Mouse (Mus musculus): ENCODE data around the gene Per3. TPM values are rescaled to one million over a fixed set of nuclear protein-coding genes. Genes with fewer than 3 reads are reported as not detected.

The Per3 gene
- 3.7 and 4.8 TPM in 2 replicates for total RNA-seq (2017)

DNA sequence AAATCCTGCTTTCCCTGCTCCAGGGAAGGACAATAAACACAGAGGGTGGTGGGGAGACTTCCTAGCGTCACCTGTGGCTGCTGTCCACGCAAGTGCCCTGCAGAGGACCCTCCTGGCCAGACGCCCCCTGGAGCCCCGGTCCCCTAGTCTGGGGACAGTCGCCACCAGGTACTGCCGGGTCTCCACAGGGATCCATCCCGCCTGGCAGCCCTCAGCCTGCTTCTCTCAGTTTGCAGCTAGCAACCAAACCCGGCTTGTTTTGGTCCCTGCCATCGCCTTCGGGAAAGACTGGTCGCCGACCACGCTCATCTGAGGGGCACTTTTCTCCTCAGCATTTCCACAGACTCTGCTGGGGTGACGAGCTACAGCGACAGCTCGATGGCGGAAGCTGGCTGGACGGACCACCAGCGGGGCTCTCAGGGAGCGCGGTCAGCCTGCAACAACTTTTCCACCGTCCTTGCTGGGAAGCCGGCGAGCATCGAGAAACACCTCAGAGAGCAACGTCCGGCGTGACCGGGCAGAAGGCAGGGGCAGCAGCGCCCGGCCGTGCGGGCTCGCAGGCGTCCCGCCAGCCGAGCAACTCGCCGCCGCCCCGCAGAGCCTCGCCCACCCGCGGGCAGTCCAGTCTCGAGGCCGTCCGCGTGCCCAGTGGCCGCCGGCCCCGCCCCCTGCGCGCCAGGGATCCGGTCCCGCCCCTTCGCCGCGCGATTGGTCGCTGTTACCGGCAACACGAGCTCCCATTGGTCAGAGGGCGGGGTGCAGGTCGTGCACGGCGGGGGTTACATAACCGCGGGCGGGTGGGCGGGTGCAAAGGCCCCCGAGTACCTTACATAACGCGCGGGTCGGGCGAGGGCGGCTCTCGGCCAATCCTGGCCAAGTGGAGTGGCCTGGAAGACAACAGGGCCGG lies at the start of gene Per3:
TSS of gene Per3 (minus strand) at position 629 of the 907 bp plus-strand sequence.
- peak; percentile 91 for ATAC-seq (replicated peaks; ENCODE audit: low read depth, poor library complexity, severe bottlenecking)

GRCm38 (mm10) chr4:151089270-151089669 lies 44.8 kb upstream of the Per3 start, which contains the start of gene Gm13090:
Gene Gm13090, plus strand, starts transcription at chr4:151089570.
- no peak for ATAC-seq (replicated peaks; ENCODE audit: low read depth, poor library complexity, severe bottlenecking)

DNA sequence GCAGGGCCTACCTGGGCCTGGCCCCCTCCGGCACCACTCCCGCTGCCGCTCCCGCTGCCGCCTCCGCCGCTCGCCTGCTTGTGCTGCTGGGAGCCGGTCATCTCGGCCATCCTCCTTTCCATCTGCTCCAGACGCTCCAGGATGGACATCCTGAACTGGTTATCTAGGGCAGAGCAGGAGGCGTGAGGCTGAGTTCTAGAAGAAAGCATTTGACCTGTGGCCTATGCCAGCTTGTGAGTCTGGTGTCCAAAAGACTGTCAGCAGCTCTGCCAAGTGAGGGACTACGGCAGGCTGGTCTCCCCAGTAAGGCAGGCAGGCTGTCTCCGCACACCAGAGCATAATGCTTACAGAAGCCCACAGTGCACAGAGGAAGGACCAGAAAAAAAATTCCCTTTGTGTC lies 44.4 kb upstream of the Per3 start:
- ATAC-seq (replicated peaks; ENCODE audit: low read depth, poor library complexity, severe bottlenecking), result no peak

GRCm38 (mm10) chr4:151087358-151087757 lies 42.9 kb upstream of the Per3 start:
- ATAC-seq (replicated peaks; ENCODE audit: low read depth, poor library complexity, severe bottlenecking), result no peak

DNA sequence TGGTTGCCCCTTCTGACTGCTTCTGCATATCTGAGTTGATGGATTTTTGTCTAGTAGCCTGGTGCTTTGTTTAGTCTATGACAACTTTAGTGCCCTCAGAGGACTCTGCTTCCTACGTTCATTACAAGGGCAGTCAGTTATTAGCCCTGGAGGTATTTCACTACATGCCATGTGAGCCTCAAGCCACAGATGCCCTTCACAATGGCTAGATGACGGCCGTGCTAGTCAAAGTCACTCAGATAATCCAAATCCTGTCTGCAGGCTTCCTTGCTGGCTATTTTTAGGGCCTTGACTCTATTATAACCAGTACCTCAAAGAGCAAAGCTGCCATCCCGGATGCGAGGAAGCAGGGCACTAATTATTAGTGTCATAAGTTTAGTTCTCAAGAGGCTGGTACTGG lies 38.6 kb upstream of the Per3 start:
- no peak for ATAC-seq (replicated peaks; ENCODE audit: low read depth, poor library complexity, severe bottlenecking)

DNA sequence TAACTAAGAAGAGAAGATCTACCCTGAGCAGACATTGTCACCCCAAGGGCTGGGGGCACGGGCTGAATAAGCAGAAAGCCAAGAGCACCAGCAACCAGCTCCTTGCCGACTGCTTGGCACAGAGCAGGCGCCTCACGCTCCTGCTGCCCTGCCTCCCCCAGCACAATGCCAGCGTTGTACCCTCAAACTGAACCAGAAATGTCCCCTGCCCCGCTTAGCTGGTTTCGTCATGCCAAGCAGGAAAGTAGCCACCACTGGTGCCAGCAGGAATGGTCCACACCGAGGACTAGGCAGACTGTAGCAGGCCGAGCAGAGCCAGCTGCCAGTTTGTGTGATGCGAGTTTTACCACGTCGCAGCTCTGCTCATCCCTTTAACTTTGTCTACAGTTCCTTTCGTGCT lies 37.5 kb upstream of the Per3 start:
- no peak for ATAC-seq (replicated peaks; ENCODE audit: low read depth, poor library complexity, severe bottlenecking)

DNA sequence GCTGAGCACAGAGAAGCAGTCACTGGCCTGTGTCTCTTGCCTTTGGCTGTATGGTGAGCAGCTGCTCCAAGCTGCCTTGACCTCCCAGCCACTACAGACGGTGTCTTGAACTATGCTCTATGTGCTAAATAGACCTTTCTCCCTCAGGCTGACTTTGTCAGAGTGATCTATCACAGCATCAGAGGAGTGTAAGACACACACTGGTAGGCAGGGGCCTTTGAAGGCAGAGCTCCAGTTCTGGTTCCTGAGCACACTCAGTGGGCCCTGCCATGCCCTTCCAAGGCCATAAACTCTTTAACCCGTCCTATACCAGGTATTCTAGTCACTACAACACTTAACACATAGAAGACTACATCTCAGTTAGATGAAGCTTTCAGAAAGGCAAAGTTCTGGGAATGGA lies 36.9 kb upstream of the Per3 start:
- no peak for ATAC-seq (replicated peaks; ENCODE audit: low read depth, poor library complexity, severe bottlenecking)

DNA sequence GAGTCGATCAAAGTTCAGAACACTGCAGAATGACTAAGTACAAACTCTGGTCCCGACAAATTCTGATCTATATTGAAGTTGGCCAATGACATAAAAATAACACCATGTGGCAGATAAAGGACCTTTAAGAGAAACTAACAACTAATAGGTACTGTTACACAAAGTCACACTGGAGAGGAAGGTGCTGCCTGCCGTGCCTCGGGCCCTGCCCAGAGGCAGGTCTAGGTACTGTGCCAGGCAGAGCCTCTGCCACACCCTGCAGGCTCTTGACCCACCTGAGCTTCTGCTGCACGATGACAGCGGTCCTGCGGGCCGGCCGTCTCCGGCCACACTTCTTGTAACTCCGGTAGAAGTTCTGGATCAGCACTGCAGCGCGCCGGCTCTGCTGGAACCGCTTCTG lies 30.4 kb upstream of the Per3 start:
- ATAC-seq (replicated peaks; ENCODE audit: low read depth, poor library complexity, severe bottlenecking), result no peak

- ATAC-seq (replicated peaks; ENCODE audit: low read depth, poor library complexity, severe bottlenecking), result peak; percentile 66
These were observed 28.8 kb upstream of the Per3 start for GRCm38 (mm10) chr4:151073108-151073744.

- peak; percentile 76 for ATAC-seq (replicated peaks; ENCODE audit: low read depth, poor library complexity, severe bottlenecking)
These were observed 26.5 kb upstream of the Per3 start for GRCm38 (mm10) chr4:151070962-151071361.

- ATAC-seq (replicated peaks; ENCODE audit: low read depth, poor library complexity, severe bottlenecking), result peak; percentile 68
These were observed 24.3 kb upstream of the Per3 start for GRCm38 (mm10) chr4:151068751-151069150.

GRCm38 (mm10) chr4:151059566-151059965 lies 15.1 kb upstream of the Per3 start:
- ATAC-seq (replicated peaks; ENCODE audit: low read depth, poor library complexity, severe bottlenecking), result no peak

DNA sequence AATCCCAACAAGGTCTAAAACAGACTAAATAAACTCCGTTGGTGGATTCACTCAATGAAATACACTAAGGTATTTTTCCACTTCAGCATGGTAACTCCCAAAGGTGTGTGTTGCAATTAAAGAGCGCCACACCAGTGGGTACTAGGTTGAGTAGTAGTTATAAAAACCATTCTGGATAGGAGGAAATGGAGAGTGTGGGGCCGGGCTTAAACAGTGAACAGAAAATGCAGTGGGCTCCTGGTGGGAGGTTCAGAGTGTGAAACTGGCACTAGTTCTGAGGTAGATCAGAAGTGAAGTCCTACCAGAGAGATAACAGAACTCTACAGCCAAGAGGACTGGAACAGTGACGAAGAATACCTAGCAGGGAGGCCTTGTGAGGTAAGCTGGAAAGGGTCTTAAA lies 14.2 kb upstream of the Per3 start:
- no peak for ATAC-seq (replicated peaks; ENCODE audit: low read depth, poor library complexity, severe bottlenecking)

DNA sequence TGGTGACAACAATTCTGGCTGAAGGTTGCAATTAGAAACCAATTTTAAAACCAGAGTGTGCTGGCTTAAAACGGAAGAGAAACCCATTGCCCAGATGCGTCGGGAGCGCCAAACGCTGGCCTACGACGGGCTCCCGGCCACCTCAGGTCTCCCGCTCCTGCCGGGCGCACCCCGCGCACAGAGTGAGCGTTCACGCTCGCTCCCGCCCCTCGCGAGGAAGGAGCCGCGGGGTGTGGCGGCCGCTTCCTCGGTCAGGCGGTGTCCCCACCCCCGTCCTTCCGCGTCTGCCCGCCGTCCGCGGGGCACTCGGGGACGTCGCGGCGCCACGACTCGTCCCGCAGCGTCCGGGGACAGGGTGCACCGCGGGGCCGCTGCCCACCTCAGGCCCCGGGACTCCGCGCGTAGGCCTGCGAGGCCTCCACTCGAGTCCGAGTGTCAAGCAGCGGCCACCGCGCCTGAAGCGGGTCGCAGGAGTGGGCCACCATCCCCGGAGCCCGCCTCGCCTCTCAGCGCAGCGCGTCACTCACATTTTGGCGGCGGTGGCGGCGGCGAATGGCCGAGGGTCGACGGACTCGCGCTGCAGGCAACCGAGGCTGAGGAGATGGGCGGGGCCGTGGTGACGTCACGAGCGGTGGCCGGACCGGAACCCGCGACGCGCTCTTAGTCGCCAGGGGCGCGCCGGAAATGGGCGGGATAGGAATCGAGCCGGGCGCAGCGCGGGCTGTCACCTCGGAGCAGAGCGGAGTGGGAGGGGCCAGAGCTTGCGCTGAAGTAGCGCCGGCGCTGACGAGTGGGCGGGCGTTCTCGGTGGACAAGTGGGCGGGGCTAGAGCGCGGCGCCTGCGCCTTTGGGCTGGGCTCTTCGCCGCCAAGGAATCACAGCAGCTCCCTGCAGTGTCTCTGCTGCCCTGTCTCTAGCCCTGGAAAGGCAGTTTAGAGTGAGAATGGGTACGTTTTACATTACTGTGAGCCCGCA lies 13.2 kb upstream of the Per3 start, which contains the start of gene Vamp3:
TSS of gene Vamp3 (minus strand) at position 617 of the 975 bp plus-strand sequence.
- peak; percentile 97 for ATAC-seq (replicated peaks; ENCODE audit: low read depth, poor library complexity, severe bottlenecking)

DNA sequence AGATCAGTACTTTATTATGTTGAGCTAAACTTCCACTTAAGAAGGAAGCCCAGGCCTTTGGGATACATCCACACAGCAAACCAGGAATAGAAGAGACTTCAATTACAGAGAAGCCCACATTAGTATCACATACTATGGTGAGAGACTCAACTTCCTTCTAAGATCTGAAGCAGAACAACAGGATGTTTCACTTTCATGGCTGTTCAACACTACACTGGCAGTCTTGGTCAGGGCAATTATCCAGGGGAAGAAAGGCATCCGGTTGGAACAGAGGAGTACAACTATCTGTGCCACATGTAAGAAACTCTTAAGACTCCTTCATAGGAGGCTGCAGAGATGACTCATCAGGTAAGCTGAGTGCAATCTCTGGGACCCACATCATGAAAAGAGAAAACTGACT lies 6.7 kb upstream of the Per3 start:
- ATAC-seq (replicated peaks; ENCODE audit: low read depth, poor library complexity, severe bottlenecking), result peak; percentile 45

DNA sequence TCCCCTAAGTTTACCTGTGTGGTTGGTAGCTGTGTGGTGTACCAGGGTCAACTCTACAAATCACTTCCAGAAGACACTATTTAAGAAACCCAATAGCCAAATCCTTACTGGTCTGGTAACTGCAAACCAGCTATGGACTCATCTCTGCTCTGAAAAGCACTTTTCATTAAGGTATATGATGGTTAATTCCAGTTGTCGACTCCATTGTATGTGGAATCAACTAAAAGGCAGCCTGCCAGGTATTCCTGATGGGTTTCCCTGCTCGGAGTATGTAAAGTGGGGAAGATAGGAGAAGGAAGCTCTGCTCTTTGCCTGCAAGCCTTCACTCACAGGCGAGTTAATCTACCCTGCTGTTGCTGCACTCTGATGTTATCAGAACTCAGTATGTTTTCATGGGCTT lies 2.1 kb upstream of the Per3 start:
- ATAC-seq (replicated peaks; ENCODE audit: low read depth, poor library complexity, severe bottlenecking), result no peak

DNA sequence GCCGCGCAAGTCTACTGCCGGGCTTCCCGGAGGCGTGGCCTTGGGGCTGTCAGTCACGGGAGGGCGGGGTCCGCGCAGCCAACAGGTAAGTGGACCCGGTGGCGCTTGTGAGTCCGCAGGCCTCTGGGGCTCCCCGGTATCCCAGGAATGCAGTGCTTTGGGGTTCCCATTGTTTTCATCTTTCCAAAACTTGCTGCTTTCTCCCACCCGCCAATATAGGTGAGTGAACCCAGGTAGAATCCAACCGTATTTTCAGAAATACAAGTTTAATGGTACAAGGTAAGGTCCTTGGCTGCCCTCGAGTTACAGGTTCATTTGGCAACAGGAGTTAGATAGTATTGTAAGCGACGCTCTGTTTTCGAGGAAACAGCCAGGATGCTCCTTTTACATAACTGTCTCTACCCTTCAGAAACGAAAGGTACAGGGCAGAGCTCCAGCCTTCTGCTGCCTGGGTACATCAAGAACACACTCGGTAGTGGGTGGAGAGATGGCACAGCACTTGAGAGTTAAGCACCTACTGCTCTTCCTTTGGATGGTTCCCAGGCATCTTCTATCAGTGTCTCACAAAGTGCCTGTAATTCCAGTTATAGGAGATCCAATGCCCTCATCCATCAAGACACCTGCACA lies 592 bp upstream of the Per3 start:
- no peak; the same call in 1 of the 2 replicates for ATAC-seq (replicated peaks; ENCODE audit: low read depth, poor library complexity, severe bottlenecking)

DNA sequence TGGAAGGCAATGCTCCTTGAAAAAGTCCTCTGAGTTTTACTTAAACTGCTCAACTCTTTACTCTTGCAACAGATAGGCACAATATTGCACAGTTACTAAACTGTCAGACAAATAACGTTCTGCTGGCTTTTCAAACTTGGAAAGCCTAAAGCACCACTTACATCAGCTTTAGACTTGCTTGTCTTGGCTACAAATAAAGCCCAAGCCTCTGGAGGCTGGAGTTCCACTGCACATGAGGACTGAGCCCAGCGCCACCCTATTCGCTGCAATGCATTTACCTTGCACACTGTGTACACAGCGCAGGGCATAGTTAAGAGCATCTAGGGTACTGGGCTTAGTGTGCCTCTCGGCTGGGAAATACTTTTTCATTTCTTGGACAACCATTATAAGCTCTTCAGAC lies 1.2 kb downstream of the Per3 start:
- ATAC-seq (replicated peaks; ENCODE audit: low read depth, poor library complexity, severe bottlenecking), result no peak

GRCm38 (mm10) chr4:151041506-151041905 lies 3.0 kb downstream of the Per3 start:
- ATAC-seq (replicated peaks; ENCODE audit: low read depth, poor library complexity, severe bottlenecking), result no peak

DNA sequence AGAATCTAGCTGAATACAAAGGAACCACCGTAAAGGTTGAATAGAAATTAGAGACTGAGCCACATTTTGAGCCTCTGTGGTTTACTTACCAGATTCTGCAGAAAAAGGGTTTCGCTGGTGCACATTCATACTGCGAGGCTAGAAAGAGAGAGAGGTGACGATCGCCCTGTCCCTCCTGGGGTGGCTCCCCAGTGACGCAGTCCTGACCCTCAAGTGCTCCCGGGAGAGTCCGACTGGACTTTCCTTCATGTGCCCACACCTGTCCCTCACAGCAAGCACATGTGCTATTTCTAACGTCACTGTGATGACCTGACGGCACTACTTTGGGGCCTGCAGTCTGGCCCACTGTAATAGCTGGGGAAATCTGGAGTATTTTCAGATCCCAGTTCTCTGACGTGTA lies 6.7 kb downstream of the Per3 start:
- ATAC-seq (replicated peaks; ENCODE audit: low read depth, poor library complexity, severe bottlenecking), result no peak
